Mouse (Mus musculus): ENCODE measurements around the gene Tmem255b.

- TF ChIP-seq EP300 (IDR thresholded peaks at IDR 0.05; ENCODE audit: low read depth) = no peak
- TF ChIP-seq CTCF (IDR thresholded peaks at IDR 0.05; ENCODE audit: low read depth) = no peak
Observed at GRCm38 (mm10) chr8:13419111-13419639, 15.8 kb upstream of the Tmem255b start.
